Mouse (Mus musculus) layer of hippocampus, adult 9-11 months (tissue): ENCODE results near the gene Krt17.
"Not testable (repeated sequence)": the region's sequence is repeated elsewhere in the genome, so short reads cannot be mapped to it uniquely, and the experiment has no call there.

Experiments used
- DNase-seq: peaks from one replicate; pipeline ENCODE4 v3.0.0; 2022

The Krt17 gene

GRCm38 (mm10) chr11:100262058-100262980, 1.5 kb upstream of the Krt17 start:
- no peak for DNase-seq

- no peak for DNase-seq
These were observed 391 bp upstream of the Krt17 start for GRCm38 (mm10) chr11:100261235-100261605.

- DNase-seq = no peak
These were observed 1.8 kb downstream of the Krt17 start for GRCm38 (mm10) chr11:100259079-100259478.

GRCm38 (mm10) chr11:100257967-100258366, 2.9 kb downstream of the Krt17 start:
- DNase-seq = no peak

- no peak for DNase-seq
These were observed 5.3 kb downstream of the Krt17 start for GRCm38 (mm10) chr11:100255514-100255913.

- DNase-seq = no peak
These were observed 6.3 kb downstream of the Krt17 start for GRCm38 (mm10) chr11:100254360-100255090.

- no peak for DNase-seq
These were observed 11.9 kb downstream of the Krt17 start, which contains the start of gene Krt16 for GRCm38 (mm10) chr11:100248852-100249465. Krt16 (minus strand) TSS chr11:100248902.

GRCm38 (mm10) chr11:100246471-100246870, 14.4 kb downstream of the Krt17 start:
- not testable (repeated sequence) for DNase-seq

GRCm38 (mm10) chr11:100240272-100240671, 20.6 kb downstream of the Krt17 start:
- DNase-seq = not testable (repeated sequence)

- DNase-seq = no peak
These were observed 39.1 kb downstream of the Krt17 start for GRCm38 (mm10) chr11:100221741-100222140.

GRCm38 (mm10) chr11:100219304-100219703, 41.5 kb downstream of the Krt17 start:
- DNase-seq = no peak

GRCm38 (mm10) chr11:100208542-100208941, 52.3 kb downstream of the Krt17 start:
- DNase-seq = no peak

- no peak for DNase-seq
These were observed 53.3 kb downstream of the Krt17 start, which contains the start of gene Krt14 for GRCm38 (mm10) chr11:100207498-100207897. Krt14 (minus strand) TSS chr11:100207548.
